Mouse (Mus musculus) embryonic stem cell, embryonic (primary cell): ENCODE measurements around the gene Sp2.

Experiments
- CTCF ChIA-PET, 4 experiments: fragments of 300-600 bp in 2 of 4; fragments of 350-600 bp in 2 of 4; sonication (Branson Sonifier 250); formaldehyde crosslinking; loops; one replicate each; lab custom pipeline; 2022; ENCODE audit warnings: inconsistent platforms in 2 of 4; lab: Charles Lee
- POLR2A ChIA-PET, 4 experiments: fragments of 300-600 bp in 2 of 4; fragments of 350-600 bp in 2 of 4; sonication (Branson Sonifier 250); formaldehyde crosslinking; loops; one replicate each; lab custom pipeline; 2022; ENCODE audit warnings: antibody characterized with exemption in 4 of 4, inconsistent platforms in 1 of 4; lab: Charles Lee

The Sp2 gene

GRCm38 (mm10) chr11:96982859-96983258, at the start of gene Sp2:
Sp2 (minus strand) TSS chr11:96982959.
- ChIA-PET POLR2A (interaction anchor here in 2 of 4 experiments (2.3 to 8.2 kb wide), 3 partner anchors 39 to 43 kb away, joined by 10 to 62 read pairs (median 56); no protein-coding TSS in a partner anchor), CTCF (interaction anchor here (0.6 to 4.6 kb wide), 6 partner anchors 26 to 63 kb away, joined by 3 to 50 read pairs (median 8); no protein-coding TSS in a partner anchor)

- ChIA-PET POLR2A (interaction anchor here in 1 of 4 experiments (0.5 to 5.5 kb wide), 2 partner anchors 9 to 218 kb away, joined by 3 to 32 read pairs; partner anchors contain the start of genes Lrrc46 and Mrpl10), CTCF (interaction anchor here in 1 of 4 experiments (0.5 to 1.0 kb wide), 2 partner anchors 9 to 265 kb away, joined by 3 read pairs; partner anchors contain the start of genes Lrrc46 and Mrpl10)
Observed at GRCm38 (mm10) chr11:97032499-97032898, 49.7 kb upstream of the Sp2 start.

- ChIA-PET CTCF (interaction anchor here in 2 of 4 experiments (0.5 to 3.6 kb wide), 4 partner anchors 9 to 266 kb away, joined by 3 to 25 read pairs (median 3); partner anchors contain the start of genes Lrrc46 (in 1 of the 2) and Mrpl10 (in 1 of the 2)), POLR2A (interaction anchor here in 1 of 4 experiments (5.5 kb wide), 1 partner anchor 9 kb away, joined by 32 read pairs; the partner anchor contains the start of genes Lrrc46 and Mrpl10)
Observed at GRCm38 (mm10) chr11:97031977-97032376, 49.2 kb upstream of the Sp2 start.

- ChIA-PET POLR2A (interaction anchor here (0.6 to 5.5 kb wide), 29 partner anchors 8 to 642 kb away, joined by 3 to 32 read pairs (median 5); partner anchors contain the start of genes Lrrc46 (in 2 of the 4), Mrpl10 (in 2 of the 4), Cdk5rap3 (in 1 of the 4) and Nfe2l1 (in 1 of the 4)), CTCF (interaction anchor here (0.5 to 3.8 kb wide), 37 partner anchors 9 to 1263 kb away, joined by 3 to 25 read pairs (median 4); partner anchors contain the start of genes Lrrc46 (in 3 of the 4), Mrpl10 (in 3 of the 4), Cdk5rap3 (in 2 of the 4) and Osbpl7 (in 1 of the 4))
Observed at GRCm38 (mm10) chr11:97030426-97030825, 47.7 kb upstream of the Sp2 start.

GRCm38 (mm10) chr11:97029686-97030417, 47.1 kb upstream of the Sp2 start, which contains the start of gene Scrn2:
Scrn2 (plus strand) TSS chr11:97029938.
- ChIA-PET CTCF (interaction anchor here (0.5 to 3.8 kb wide), 56 partner anchors 8 to 1560 kb away, joined by 3 to 25 read pairs (median 4); partner anchors contain the start of genes Cdk5rap3 (in 3 of the 4), Lrrc46 (in 3 of the 4), Mrpl10 (in 3 of the 4) and Osbpl7 (in 1 of the 4)), POLR2A (interaction anchor here in 3 of 4 experiments (0.5 to 5.5 kb wide), 47 partner anchors 8 to 280 kb away, joined by 3 to 32 read pairs (median 4); partner anchors contain the start of genes Lrrc46 (in 3 of the 3), Mrpl10 (in 3 of the 3), Cdk5rap3 (in 2 of the 3) and Osbpl7 (in 2 of the 3))

- CTCF ChIA-PET: interaction anchor here (0.6 to 2.4 kb wide), 51 partner anchors 8 to 1374 kb away, joined by 3 to 33 read pairs (median 4); partner anchors contain the start of genes Cdk5rap3 (in 3 of the 4), Lrrc46 (in 2 of the 4), Mrpl10 (in 2 of the 4) and Osbpl7 (in 2 of the 4)
- POLR2A ChIA-PET: interaction anchor here (0.6 to 2.6 kb wide), 52 partner anchors 8 to 461 kb away, joined by 3 to 30 read pairs (median 4); partner anchors contain the start of genes Lrrc46 (in 3 of the 4), Mrpl10 (in 3 of the 4), Cdk5rap3 (in 1 of the 4) and Kpnb1 (in 1 of the 4)
Observed at GRCm38 (mm10) chr11:97025721-97026344, 43.1 kb upstream of the Sp2 start.

GRCm38 (mm10) chr11:97024977-97025376, 42.2 kb upstream of the Sp2 start:
- ChIA-PET CTCF (interaction anchor here in 3 of 4 experiments (0.5 to 2.3 kb wide), 5 partner anchors 11 to 101 kb away, joined by 3 to 16 read pairs (median 4); partner anchors contain the start of genes Lrrc46 (in 1 of the 3), Mrpl10 (in 1 of the 3) and Sp2 (in 1 of the 3)), POLR2A (interaction anchor here in 3 of 4 experiments (1.0 to 4.9 kb wide), 11 partner anchors 16 to 143 kb away, joined by 3 to 56 read pairs (median 7); partner anchors contain the start of genes Sp2 (in 2 of the 3), Cdk5rap3 (in 1 of the 3), Lrrc46 (in 1 of the 3) and Mrpl10 (in 1 of the 3))

GRCm38 (mm10) chr11:97021873-97022484, 39.2 kb upstream of the Sp2 start:
- CTCF ChIA-PET: interaction anchor here (0.5 to 3.5 kb wide), 107 partner anchors 8 to 1972 kb away, joined by 3 to 50 read pairs (median 4); partner anchors contain the start of genes Lrrc46 (in 3 of the 4), Mrpl10 (in 3 of the 4), Cdk5rap3 (in 2 of the 4) and Osbpl7 (in 2 of the 4)
- POLR2A ChIA-PET: interaction anchor here (0.5 to 4.9 kb wide), 67 partner anchors 8 to 824 kb away, joined by 3 to 62 read pairs (median 4); partner anchors contain the start of genes Lrrc46 (in 3 of the 4), Mrpl10 (in 3 of the 4), Pnpo (in 2 of the 4) and Sp2 (in 2 of the 4)

GRCm38 (mm10) chr11:97021121-97021765, 38.5 kb upstream of the Sp2 start:
- ChIA-PET POLR2A (interaction anchor here (0.5 to 4.9 kb wide), 71 partner anchors 8 to 634 kb away, joined by 3 to 62 read pairs (median 4); partner anchors contain the start of genes Scrn2 (in 3 of the 4), Lrrc46 (in 2 of the 4), Mrpl10 (in 2 of the 4) and Sp2 (in 2 of the 4)), CTCF (interaction anchor here (0.5 to 3.5 kb wide), 101 partner anchors 9 to 1971 kb away, joined by 3 to 50 read pairs (median 4); partner anchors contain the start of genes Lrrc46 (in 3 of the 4), Mrpl10 (in 3 of the 4), Cdk5rap3 (in 2 of the 4) and Osbpl7 (in 2 of the 4))

- CTCF ChIA-PET: interaction anchor here in 2 of 4 experiments (0.8 to 2.3 kb wide), 3 partner anchors 11 to 128 kb away, joined by 3 to 9 read pairs (median 4); partner anchors contain the start of genes Cdk5rap3 (in 1 of the 2) and Scrn2 (in 1 of the 2)
- POLR2A ChIA-PET: interaction anchor here in 3 of 4 experiments (0.6 to 4.8 kb wide), 10 partner anchors 10 to 534 kb away, joined by 3 to 38 read pairs (median 4); partner anchors contain the start of genes Lrrc46 (in 2 of the 3), Mrpl10 (in 2 of the 3) and Scrn2 (in 2 of the 3)
Observed at GRCm38 (mm10) chr11:97019345-97019708, 36.6 kb upstream of the Sp2 start.

GRCm38 (mm10) chr11:97018583-97019344, 36.0 kb upstream of the Sp2 start:
- CTCF ChIA-PET: interaction anchor here in 3 of 4 experiments (0.7 to 2.3 kb wide), 5 partner anchors 11 to 128 kb away, joined by 3 to 9 read pairs (median 3); partner anchors contain the start of genes Scrn2 (in 2 of the 3) and Cdk5rap3 (in 1 of the 3)

GRCm38 (mm10) chr11:97017696-97018582, 35.2 kb upstream of the Sp2 start:
- ChIA-PET POLR2A (interaction anchor here in 3 of 4 experiments (0.5 to 3.4 kb wide), 26 partner anchors 8 to 223 kb away, joined by 3 to 18 read pairs (median 4); partner anchors contain the start of genes Lrrc46 (in 1 of the 3), Mrpl10 (in 1 of the 3) and Scrn2 (in 1 of the 3)), CTCF (interaction anchor here in 2 of 4 experiments (0.7 to 2.3 kb wide), 6 partner anchors 9 to 62 kb away, joined by 3 to 9 read pairs (median 3); partner anchors contain the start of gene Scrn2 (in 2 of the 2))

More at GRCm38 (mm10) chr11:97018583-97019344, 36.0 kb upstream of the Sp2 start:
- POLR2A ChIA-PET: interaction anchor here in 3 of 4 experiments (0.6 to 4.8 kb wide), 22 partner anchors 8 to 535 kb away, joined by 3 to 38 read pairs (median 4); partner anchors contain the start of genes Lrrc46 (in 2 of the 3), Mrpl10 (in 2 of the 3) and Scrn2 (in 1 of the 3)

GRCm38 (mm10) chr11:97013121-97013670, 30.4 kb upstream of the Sp2 start, which contains the start of gene Sp6:
Sp6 (plus strand) TSS chr11:97013394.
- ChIA-PET CTCF (interaction anchor here in 3 of 4 experiments (0.7 to 1.3 kb wide), 3 partner anchors 17 to 600 kb away, joined by 3 to 7 read pairs (median 5); partner anchors contain the start of gene Scrn2 (in 1 of the 3)), POLR2A (interaction anchor here in 2 of 4 experiments (0.7 to 1.4 kb wide), 2 partner anchors 8 to 11 kb away, joined by 3 to 7 read pairs; no protein-coding TSS in a partner anchor)
